Mouse (Mus musculus) erythroblast, embryonic 14.5 days (primary cell): ENCODE data around the gene Sbf2.

Experiments used
- GATA1 ChIP-seq: IDR thresholded peaks from 2 replicates; pipeline ENCODE4 v1.6.1; 2012; ENCODE audit warnings: low read length, inconsistent platforms, mixed read lengths
- TAL1 ChIP-seq: IDR thresholded peaks from 3 replicates; pipeline ENCODE4 v1.6.1; 2012; ENCODE audit warnings: low read length, inconsistent platforms, mixed read lengths

DNA sequence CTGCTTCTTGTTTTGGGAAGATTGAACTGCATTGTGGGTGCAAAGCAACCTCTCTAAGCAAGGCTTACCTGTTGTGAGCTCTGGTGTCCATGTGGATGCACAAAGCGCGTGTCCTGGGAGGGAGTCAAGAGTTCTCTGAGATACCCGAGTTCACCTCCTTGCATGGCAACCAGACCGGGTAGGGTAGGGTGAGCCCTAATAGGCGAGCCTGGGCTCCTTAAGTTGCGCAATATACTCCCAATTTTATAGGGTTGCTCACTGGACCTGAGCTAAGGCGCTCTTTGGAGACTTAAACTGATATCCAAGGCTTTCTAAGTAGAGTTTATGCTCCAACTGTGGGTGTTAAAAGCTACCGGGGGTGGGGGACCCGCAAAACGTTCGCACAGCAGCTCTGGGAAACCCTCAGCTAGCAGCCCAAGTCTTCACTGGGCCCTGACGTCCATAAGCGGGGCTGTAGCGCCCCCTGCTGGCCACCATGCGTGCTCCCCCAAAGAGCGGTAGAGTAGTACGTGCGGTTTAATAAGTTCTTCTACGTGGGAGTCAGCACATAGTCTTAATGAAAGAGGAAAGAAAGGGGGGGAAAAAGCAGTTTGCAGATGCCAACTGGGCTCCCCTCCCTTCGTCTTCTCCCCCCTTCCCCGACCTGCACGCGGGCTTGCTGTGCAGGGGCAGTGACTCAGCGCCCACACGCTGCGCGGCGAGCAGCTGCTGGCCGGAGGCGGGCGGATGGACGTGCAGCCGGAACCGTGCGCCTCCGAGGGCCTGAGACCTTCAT lies 15.4 kb upstream of the Sbf2 start:
- TF ChIP-seq GATA1 (no peak), TAL1 (no peak)
